Mouse (Mus musculus) liver, postnatal 0 days (tissue): Measurements from ENCODE around the gene Zkscan17. TPM values are rescaled to one million over a fixed set of nuclear protein-coding genes. Genes with fewer than 3 reads are reported as not detected.
A peak's percentile ranks its signal among the peaks of the same experiment; 100 is the strongest.

ENCODE experiments used
- ATAC-seq: fragments of 200-750 bp; cut with Nextera tagmentation; 2 replicates; pipeline ENCODE4 v1.8.0; 2017; ENCODE audit warnings: mild to moderate bottlenecking, moderate library complexity
- DNase-seq: peaks from one replicate; pipeline ENCODE4 v3.0.0-alpha.2; 2016
- H3K27ac ChIP-seq: fragments of 300-500 bp; sonication (generic); 2 replicates; pipeline ENCODE4 v1.5.1; 2014; ENCODE audit warnings: antibody characterized with exemption, moderate library complexity, mild to moderate bottlenecking, low read depth
- H3K27me3 ChIP-seq: fragments of 300-500 bp; sonication (generic); 2 replicates; pipeline ENCODE4 v1.6.1; 2014; ENCODE audit warnings: low read length, control low read depth, mixed read lengths; ENCODE audit not compliant: insufficient read depth
- H3K36me3 ChIP-seq: fragments of 300-500 bp; sonication (generic); replicated peaks from 2 replicates; pipeline ENCODE4 v1.6.1; 2014; ENCODE audit warnings: mild to moderate bottlenecking, control low read depth, low read length, moderate library complexity, mixed read lengths; ENCODE audit not compliant: insufficient read depth
- H3K4me1 ChIP-seq: fragments of 300-500 bp; sonication (generic); 2 replicates; pipeline ENCODE4 v1.6.1; 2014; ENCODE audit warnings: antibody characterized with exemption, mild to moderate bottlenecking, control low read depth; ENCODE audit not compliant: insufficient read depth
- H3K4me2 ChIP-seq: fragments of 300-500 bp; sonication (generic); 2 replicates; pipeline ENCODE4 v1.6.1; 2014; ENCODE audit warnings: low read depth, mild to moderate bottlenecking, low read length, moderate library complexity, mixed read lengths
- H3K4me3 ChIP-seq: fragments of 300-500 bp; sonication (generic); 2 replicates; pipeline ENCODE4 v1.5.1; 2014; ENCODE audit warnings: low read depth, low read length
- H3K9ac ChIP-seq: fragments of 300-500 bp; sonication (generic); replicated peaks from 2 replicates; pipeline ENCODE4 v1.6.1; 2014; ENCODE audit warnings: mild to moderate bottlenecking, moderate library complexity
- H3K9me3 ChIP-seq: fragments of 300-500 bp; sonication (generic); 2 replicates; pipeline ENCODE4 v1.6.1; 2016; ENCODE audit warnings: mild to moderate bottlenecking, control low read depth, low read length, mixed read lengths
- CTCF ChIP-seq: sonication (generic); IDR thresholded peaks from 2 replicates; pipeline ENCODE4 v1.5.1; 2016; ENCODE audit warnings: antibody characterized with exemption, low read depth
- EP300 ChIP-seq: IDR thresholded peaks from 2 replicates; pipeline ENCODE4 v1.6.1; 2016; ENCODE audit warnings: antibody characterized with exemption, low read depth, mild to moderate bottlenecking
- WGBS: fragments of 180-500 bp; shearing (Covaris S2); extraction: QIAGEN DNeasy Blood & Tissue Kit; methylation state at CpG from one replicate; pipeline ENCODE4 v1.1.7; 2014; ENCODE audit not compliant: insufficient replicate concordance; 5-methylcytosine and 5-hydroxymethylcytosine counted together
- polyA plus RNA-seq: library from polyadenylated mRNA; unstranded; fragments of >200 nt; fragmentation: Nextera tagmentation; extraction: Ambion mirVana; gene quantifications from 2 replicates; pipeline ENCODE4 v1.2.1, GENCODE M21; 2015

Zkscan17 gene
- polyA plus RNA-seq, 1 experiment from 2014 or later, result 5.4 TPM

GRCm38 (mm10) chr11:59483212-59483611, 43.3 kb downstream of the Zkscan17 start:
- Histone ChIP-seq H3K27ac (no peak overlapping the region), H3K4me3 (no peak overlapping the region), H3K4me2 (no peak overlapping the region), H3K9me3 (no peaks in the 10 kb centered on the region), H3K27me3 (no peaks in the 10 kb centered on the region), H3K9ac (no peak overlapping the region), H3K36me3 (peaks cover 7% of the 10 kb centered on the region), H3K4me1 (no peaks in the 10 kb centered on the region)
- DNase-seq (peak; percentile 41), ATAC-seq (no peak)
- TF ChIP-seq CTCF, result peak; percentile 71
- TF ChIP-seq EP300, result no peak
- 12% methylated on average over 2 of the region's 2 CpGs for WGBS

DNA sequence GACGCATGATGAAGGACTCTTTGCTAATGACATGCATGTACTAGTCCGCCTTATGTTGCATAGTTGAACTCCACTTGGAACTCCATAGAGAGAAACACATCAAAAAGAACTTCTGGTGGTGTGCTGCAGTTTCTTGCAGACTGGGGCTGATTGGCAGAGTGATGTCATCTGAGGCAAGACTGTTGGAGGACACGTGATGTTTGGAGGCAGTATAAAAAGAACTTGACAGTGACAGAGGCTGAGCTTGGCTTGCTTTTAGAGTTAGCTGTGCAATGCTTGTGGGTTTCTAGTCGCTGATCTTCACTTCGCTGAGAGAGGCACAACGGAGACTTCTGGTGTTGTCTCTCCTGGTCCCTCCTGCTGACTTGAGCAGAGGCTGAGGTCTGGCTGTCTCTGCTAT, 49.3 kb downstream of the Zkscan17 start:
- 60% methylated on average over 6 of the region's 6 CpGs for WGBS
- no peaks in the 10 kb centered on the region for H3K36me3 ChIP-seq
- no peak overlapping the region for H3K27ac ChIP-seq
- H3K4me3 ChIP-seq, result no peak overlapping the region
- ATAC-seq (no peak), DNase-seq (no peak)
- TF ChIP-seq CTCF (no peak), EP300 (no peak)
- no peaks in the 10 kb centered on the region for H3K9me3 ChIP-seq
- H3K9ac ChIP-seq, result no peak overlapping the region
- no peaks in the 10 kb centered on the region for H3K27me3 ChIP-seq
- no peaks in the 10 kb centered on the region for H3K4me1 ChIP-seq
- H3K4me2 ChIP-seq, result no peak overlapping the region

DNA sequence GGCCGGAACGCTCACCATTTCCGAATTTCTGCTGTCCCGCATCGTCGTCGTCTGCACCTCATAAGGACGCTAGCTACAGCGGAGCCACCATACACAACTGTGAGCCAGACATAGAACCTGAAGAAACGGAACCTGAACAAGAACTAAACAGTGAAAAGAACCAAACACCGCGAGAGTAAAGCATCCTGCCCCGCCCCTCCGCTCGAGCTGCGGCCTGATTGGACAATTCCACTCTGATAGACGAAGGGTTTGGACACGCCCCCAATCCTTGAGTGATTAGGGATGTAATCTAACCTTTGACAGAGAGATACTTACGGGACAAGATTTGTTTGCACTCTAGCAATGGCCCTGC, 54.2 kb downstream of the Zkscan17 start, which contains the start of gene Zfp867:
Gene Zfp867, minus strand, starts transcription at position 149 of the 352 bp plus-strand sequence.
- Histone ChIP-seq H3K27me3 (no peaks in the 10 kb centered on the region), H3K9ac (peak within 1 kb of the TSS; percentile 68), H3K27ac (peak within 1 kb of the TSS; percentile 77), H3K9me3 (no peaks in the 10 kb centered on the region), H3K4me3 (peak within 1 kb of the TSS; percentile 59), H3K4me1 (peaks cover 5% of the 10 kb centered on the region), H3K4me2 (peak within 1 kb of the TSS; percentile 91), H3K36me3 (no peaks in the 10 kb centered on the region)
- peak; percentile 92 for ATAC-seq
- TF ChIP-seq EP300 (no peak), CTCF (no peak)
- DNase-seq, result peak; percentile 91
- 1% methylated on average over 19 of the region's 19 CpGs for WGBS

DNA sequence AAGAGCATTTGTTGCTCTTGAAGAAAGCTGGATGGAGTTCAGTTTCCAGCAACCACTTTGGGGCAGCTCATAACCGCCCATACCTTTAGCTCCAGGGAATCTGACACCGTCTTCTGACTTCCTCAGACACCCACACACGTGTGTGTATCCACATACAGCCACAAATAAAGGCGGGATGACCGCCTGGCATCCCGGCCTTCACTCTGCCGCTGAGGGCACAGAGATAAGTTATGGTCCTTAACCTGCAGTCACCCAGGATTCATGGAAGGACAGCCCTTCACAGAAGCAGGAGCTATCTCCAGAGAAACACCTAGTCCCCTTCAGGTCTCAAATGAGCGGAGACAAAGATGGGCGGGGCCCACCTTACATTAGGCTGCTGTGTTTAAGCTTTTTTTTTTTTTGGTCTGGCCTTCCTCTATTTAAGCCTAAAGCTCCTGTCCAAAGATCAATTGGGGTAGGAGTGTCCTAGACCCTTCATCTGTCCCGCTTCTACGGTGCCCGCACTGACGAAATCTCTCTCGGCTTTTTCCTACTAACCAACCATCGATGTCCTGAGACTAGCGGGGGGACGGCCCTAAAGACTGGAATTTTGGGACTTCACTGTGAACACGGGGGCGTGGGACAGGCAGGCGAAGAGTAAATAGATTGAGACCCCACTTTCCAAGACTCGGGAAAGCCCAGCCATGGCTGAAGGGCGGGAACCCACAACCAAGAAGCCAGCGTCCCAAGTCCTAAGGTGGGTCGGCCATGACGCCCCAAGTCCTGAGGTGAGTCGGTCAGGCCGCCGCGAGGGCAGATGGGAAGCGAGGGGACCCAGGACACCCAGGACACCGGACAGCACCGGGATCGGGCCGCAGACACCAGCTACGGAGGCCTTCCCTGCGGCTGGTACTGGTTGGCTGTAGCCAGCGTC, 54.9 kb downstream of the Zkscan17 start:
- Histone ChIP-seq H3K27ac (peak overlapping the region; percentile 77), H3K36me3 (no peaks in the 10 kb centered on the region), H3K4me1 (peaks cover 5% of the 10 kb centered on the region), H3K9ac (peak overlapping the region; percentile 68), H3K27me3 (no peaks in the 10 kb centered on the region), H3K4me2 (peak overlapping the region; percentile 91), H3K4me3 (peak overlapping the region; percentile 59), H3K9me3 (no peaks in the 10 kb centered on the region)
- TF ChIP-seq EP300, result no peak
- no peak for TF ChIP-seq CTCF
- 6% methylated on average over 37 of the region's 37 CpGs for WGBS
- ATAC-seq (peak; percentile 85), DNase-seq (no peak)

GRCm38 (mm10) chr11:59460459-59460858, 66.1 kb downstream of the Zkscan17 start:
- H3K4me1 ChIP-seq, result no peaks in the 10 kb centered on the region
- H3K27ac ChIP-seq, result no peak overlapping the region
- H3K27me3 ChIP-seq, result no peaks in the 10 kb centered on the region
- H3K4me2 ChIP-seq, result no peak overlapping the region
- TF ChIP-seq EP300, result no peak
- TF ChIP-seq CTCF, result no peak
- 88% methylated on average over 2 of the region's 2 CpGs for WGBS
- DNase-seq (no peak), ATAC-seq (no peak)
- H3K4me3 ChIP-seq, result no peak overlapping the region
- H3K36me3 ChIP-seq, result peaks cover 34% of the 10 kb centered on the region
- no peak overlapping the region for H3K9ac ChIP-seq
- peaks cover 18% of the 10 kb centered on the region for H3K9me3 ChIP-seq

DNA sequence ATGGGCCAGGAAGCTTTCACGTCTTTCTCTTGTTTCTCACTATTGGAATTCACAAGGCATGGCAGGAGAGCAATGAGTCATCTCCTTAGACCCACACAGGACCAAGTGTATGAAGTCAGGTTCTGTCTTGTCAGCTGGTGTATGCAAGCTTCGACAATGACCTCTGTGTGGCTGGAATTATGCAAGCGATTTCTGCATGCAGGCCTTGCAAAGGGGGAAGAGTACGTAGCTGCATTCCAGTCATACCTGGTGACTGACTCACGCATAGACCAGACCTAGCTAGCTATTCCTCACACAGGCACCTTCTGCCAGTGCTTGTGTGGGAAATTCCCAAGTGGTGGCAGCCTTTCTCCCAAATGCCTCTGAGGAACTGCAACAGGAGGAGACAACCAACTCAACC, 67.6 kb downstream of the Zkscan17 start:
- peaks cover 39% of the 10 kb centered on the region for H3K36me3 ChIP-seq
- no peaks in the 10 kb centered on the region for H3K4me1 ChIP-seq
- WGBS, result 42% methylated on average over 5 of the region's 5 CpGs
- ATAC-seq (peak; percentile 80; the same call in 1 of the 2 replicates), DNase-seq (peak; percentile 32)
- peaks cover 15% of the 10 kb centered on the region for H3K9me3 ChIP-seq
- TF ChIP-seq CTCF (no peak), EP300 (no peak)
- H3K27me3 ChIP-seq, result no peaks in the 10 kb centered on the region
- no peak overlapping the region for H3K27ac ChIP-seq
- H3K4me3 ChIP-seq, result no peak overlapping the region
- no peak overlapping the region for H3K4me2 ChIP-seq
- no peak overlapping the region for H3K9ac ChIP-seq
